In the genomic region with DNA sequence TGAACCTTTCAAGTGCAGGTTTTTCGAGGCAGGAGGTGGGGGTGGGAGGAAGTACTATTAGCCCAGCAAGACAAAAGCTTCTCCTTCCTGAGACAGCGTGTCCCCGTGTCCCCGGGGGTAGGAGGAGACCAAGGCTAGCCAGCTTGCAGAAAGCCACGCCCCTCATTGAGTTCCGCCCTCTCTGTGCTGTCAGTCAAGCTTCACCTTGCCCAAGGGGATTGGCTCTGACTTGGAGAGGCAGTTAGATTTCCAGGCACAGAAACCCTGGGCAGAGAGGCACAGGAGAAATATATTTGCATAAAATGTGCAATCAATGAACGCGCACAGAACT, we compare ENCODE assay signal across 8 mouse cellular contexts. TPM values are rescaled to one million over a fixed set of nuclear protein-coding genes. Genes with fewer than 3 reads are reported as not detected.
DNase-seq lines count a peak whose midpoint lies in the region; ATAC-seq and TF ChIP-seq lines count a peak whose summit lies in the region.

No protein-coding gene starts in this region.

- peak overlapping the region; percentile 47 for H3K4me2 ChIP-seq in embryonic facial prominence, embryonic 15.5 days (replicated peaks)
- peak overlapping the region; percentile 70 for H3K4me2 ChIP-seq in heart, embryonic 15.5 days
- H3K4me2 ChIP-seq in lung, embryonic 15.5 days = peak overlapping the region; percentile 62

- peak overlapping the region; percentile 39 for H3K4me3 ChIP-seq in embryonic facial prominence, embryonic 15.5 days (replicated peaks)
- H3K4me3 ChIP-seq in heart, embryonic 15.5 days = peak overlapping the region; percentile 54
- H3K4me3 ChIP-seq in lung, embryonic 15.5 days = peak overlapping the region; percentile 44
- peak overlapping the region; percentile 30; the same call in 1 of the 2 replicates for H3K4me3 ChIP-seq in olfactory bulb, adult 2 months (ENCODE audit: insufficient read depth, low read depth, low read length)

- DNase-seq in CD8-positive naive resting alpha-beta T cell, adult 2 months (ENCODE audit: low read depth in 2 of 2, low spot score in 2 of 2) = peak; percentile 28 to 57
- DNase-seq in adrenal gland, postnatal 36 days = peak; percentile 88 to 91
- peak; percentile 89 for DNase-seq in kidney, postnatal 10 days
- DNase-seq in thymus, postnatal 10 days (ENCODE audit: low spot score in 2 of 2) = peak; percentile 73 to 82

- peak overlapping the region; percentile 73 for H3K27ac ChIP-seq in embryonic facial prominence, embryonic 15.5 days (replicated peaks)
- H3K27ac ChIP-seq in heart, embryonic 15.5 days = peak overlapping the region; percentile 71
- 0 out of 2 replicates have a peak overlapping the region, but pooled peaks have one; percentile 6 for H3K27ac ChIP-seq in lung, embryonic 15.5 days
- no peak overlapping the region for H3K27ac ChIP-seq in olfactory bulb, adult 2 months (ENCODE audit: insufficient read depth, low read depth, low read length)

- H3K9ac ChIP-seq in embryonic facial prominence, embryonic 15.5 days = no peak overlapping the region
- peak overlapping the region; percentile 35; the same call in 1 of the 2 replicates for H3K9ac ChIP-seq in heart, embryonic 15.5 days
- H3K9ac ChIP-seq in lung, embryonic 15.5 days = 0 out of 2 replicates have a peak overlapping the region, but pooled peaks have one; percentile 7

- no peaks in the 10 kb centered on the region for H3K9me3 ChIP-seq in embryonic facial prominence, embryonic 15.5 days (replicated peaks)
- H3K9me3 ChIP-seq in heart, embryonic 15.5 days (replicated peaks) = no peaks in the 10 kb centered on the region
- no peaks in the 10 kb centered on the region for H3K9me3 ChIP-seq in lung, embryonic 15.5 days

- H3K27me3 ChIP-seq in embryonic facial prominence, embryonic 15.5 days = no peaks in the 10 kb centered on the region
- H3K27me3 ChIP-seq in heart, embryonic 15.5 days = 0 out of 2 replicates have a peak, but pooled peaks cover 3% of the 10 kb centered on the region
- H3K27me3 ChIP-seq in lung, embryonic 15.5 days = peaks cover 6% of the 10 kb centered on the region; the same call in 1 of the 2 replicates

- WGBS in embryonic facial prominence, embryonic 15.5 days = 2% methylated on average over 8 of the region's 8 CpGs
- under 1% methylated on average over 8 of the region's 8 CpGs for WGBS in heart, embryonic 15.5 days
- 2% methylated on average over 8 of the region's 8 CpGs for WGBS in lung, embryonic 15.5 days
- WGBS in olfactory bulb, adult 2 months = 12% methylated on average over 8 of the region's 8 CpGs

- peak; percentile 87 for ATAC-seq in embryonic facial prominence, embryonic 15.5 days (ENCODE audit: insufficient number of reproducible peaks, low FRiP score, low TSS enrichment, low read depth)
- peak; percentile 89 for ATAC-seq in heart, embryonic 15.5 days (replicated peaks; ENCODE audit: insufficient number of reproducible peaks, insufficient read depth, low FRiP score, low read depth)
- peak; percentile 92 for ATAC-seq in lung, embryonic 15.5 days (ENCODE audit: borderline replicate concordance, extremely low read depth, low FRiP score, low TSS enrichment)

- TF ChIP-seq POLR2A in olfactory bulb, adult 2 months (IDR thresholded peaks at IDR 0.05; ENCODE audit: insufficient read depth, low read depth, low read length) = no peak

- H3K36me3 ChIP-seq in embryonic facial prominence, embryonic 15.5 days = no peaks in the 10 kb centered on the region
- no peaks in the 10 kb centered on the region for H3K36me3 ChIP-seq in heart, embryonic 15.5 days
- H3K36me3 ChIP-seq in lung, embryonic 15.5 days = no peaks in the 10 kb centered on the region

- TF ChIP-seq CTCF in olfactory bulb, adult 2 months (IDR thresholded peaks at IDR 0.05; ENCODE audit: insufficient read depth, low read depth, low read length) = no peak

- H3K4me1 ChIP-seq in embryonic facial prominence, embryonic 15.5 days = peaks cover 45% of the 10 kb centered on the region
- H3K4me1 ChIP-seq in heart, embryonic 15.5 days (replicated peaks) = peaks cover 15% of the 10 kb centered on the region
- peaks cover 24% of the 10 kb centered on the region for H3K4me1 ChIP-seq in lung, embryonic 15.5 days
- peaks cover 6% of the 10 kb centered on the region for H3K4me1 ChIP-seq in olfactory bulb, adult 2 months (ENCODE audit: control insufficient read depth, insufficient read depth, low read length)

RNA-seq across cellular contexts. Expression of a gene that starts 1.7 kb away (rescaled TPM):
- total RNA-seq in adrenal gland, postnatal 36 days (2021) = 1 to 10 TPM; 3.9 to 5.0 TPM
- polyA plus RNA-seq in embryonic facial prominence, embryonic 15.5 days (2015; fragmentation: Nextera tagmentation; extraction: Ambion mirVana) = 3.6 and 4.4 TPM in 2 replicates
- 1.2 and 1.8 TPM in 2 replicates for polyA plus RNA-seq in heart, embryonic 15.5 days (2015; fragmentation: Nextera tagmentation; extraction: Ambion mirVana)
- polyA plus RNA-seq in lung, embryonic 15.5 days (2015; fragmentation: Nextera tagmentation; extraction: Ambion mirVana) = 5.4 and 6.2 TPM in 2 replicates
- polyA plus RNA-seq in olfactory bulb, adult 2 months (2012; ENCODE audit: insufficient read depth, insufficient read length, low replicate concordance, missing spikeins) = not detected in 2 replicates
